Mouse (Mus musculus): ENCODE results near the gene Rrp9. TPM values are rescaled to one million over a fixed set of nuclear protein-coding genes. Genes with fewer than 3 reads are reported as not detected.
A peak's percentile ranks its signal among the peaks of the same experiment; 100 is the strongest.

Gene Rrp9
- total RNA-seq, 1 experiment, result 187 TPM

- TF ChIP-seq HCFC1 (IDR thresholded peaks at IDR 0.05; ENCODE audit: borderline replicate concordance, insufficient read depth, low read length) (no peak), MAFK (IDR thresholded peaks at IDR 0.05; ENCODE audit: insufficient read depth, low read depth, low read length) (no peak), ZNF384 (IDR thresholded peaks at IDR 0.05; ENCODE audit: low read depth, low read length) (no peak), ZC3H11A (IDR thresholded peaks at IDR 0.05; ENCODE audit: borderline replicate concordance, low read depth, low read length) (no peak), CHD2 (IDR thresholded peaks at IDR 0.05; ENCODE audit: low read depth, low read length) (no peak)
- H3K4me1 ChIP-seq (ENCODE audit: control insufficient read depth in 2 of 2, insufficient read depth in 2 of 2, low read length in 2 of 2, poor library complexity in 1 of 2), result peaks cover 3 to 23% of the 10 kb centered on the region in 2 experiments; a peak in 2 of 4 replicates
- H3K27ac ChIP-seq (ENCODE audit: insufficient read depth, low read depth, low read length, poor library complexity, severe bottlenecking), result no peak overlapping the region
- DNase-seq (ENCODE audit: low read depth, low spot score), result no peak
- in situ Hi-C loops (cut with MboI; ENCODE audit: low sequenced_read_pairs in 2 of 2, unreplicated experiment in 2 of 2), result no loop called here
- peaks cover 52% of the 10 kb centered on the region for H3K36me3 ChIP-seq (ENCODE audit: control insufficient read depth, insufficient read depth, low read length, poor library complexity, severe bottlenecking)
- H3K4me3 ChIP-seq (ENCODE audit: insufficient read depth in 1 of 2, low read depth in 1 of 2, low read length in 2 of 2, poor library complexity in 1 of 2, severe bottlenecking in 1 of 2), result no peak overlapping the region
- no peaks in the 10 kb centered on the region for H3K9me3 ChIP-seq (ENCODE audit: control insufficient read depth, insufficient read depth, low read depth, low read length)
- H3K9ac ChIP-seq (ENCODE audit: insufficient read depth, low read depth, low read length, poor library complexity, severe bottlenecking), result no peak overlapping the region
These were observed 4.8 kb downstream of the Rrp9 start for GRCm38 (mm10) chr9:106480541-106480940.

GRCm38 (mm10) chr9:106481075-106481474, 5.3 kb downstream of the Rrp9 start:
- Histone ChIP-seq H3K4me1 (ENCODE audit: control insufficient read depth in 2 of 2, insufficient read depth in 2 of 2, low read length in 2 of 2, poor library complexity in 1 of 2) (peaks cover 3 to 22% of the 10 kb centered on the region in 2 experiments; a peak in 2 of 4 replicates), H3K9ac (ENCODE audit: insufficient read depth, low read depth, low read length, poor library complexity, severe bottlenecking) (no peak overlapping the region), H3K27ac (ENCODE audit: insufficient read depth, low read depth, low read length, poor library complexity, severe bottlenecking) (no peak overlapping the region), H3K4me3 (ENCODE audit: insufficient read depth in 1 of 2, low read depth in 1 of 2, low read length in 2 of 2, poor library complexity in 1 of 2, severe bottlenecking in 1 of 2) (no peak overlapping the region), H3K36me3 (ENCODE audit: control insufficient read depth, insufficient read depth, low read length, poor library complexity, severe bottlenecking) (peaks cover 52% of the 10 kb centered on the region), H3K9me3 (ENCODE audit: control insufficient read depth, insufficient read depth, low read depth, low read length) (no peaks in the 10 kb centered on the region)
- no peak for DNase-seq (ENCODE audit: low read depth, low spot score)
- in situ Hi-C loops (cut with MboI; ENCODE audit: low sequenced_read_pairs in 2 of 2, unreplicated experiment in 2 of 2), result no loop called here
- TF ChIP-seq HCFC1 (IDR thresholded peaks at IDR 0.05; ENCODE audit: borderline replicate concordance, insufficient read depth, low read length) (no peak), MAFK (IDR thresholded peaks at IDR 0.05; ENCODE audit: insufficient read depth, low read depth, low read length) (no peak), ZNF384 (IDR thresholded peaks at IDR 0.05; ENCODE audit: low read depth, low read length) (no peak), CHD2 (IDR thresholded peaks at IDR 0.05; ENCODE audit: low read depth, low read length) (no peak), ZC3H11A (IDR thresholded peaks at IDR 0.05; ENCODE audit: borderline replicate concordance, low read depth, low read length) (no peak)

- in situ Hi-C loops (cut with MboI; ENCODE audit: low sequenced_read_pairs in 2 of 2, unreplicated experiment in 2 of 2), result no loop called here
- no peak for TF ChIP-seq HCFC1 (IDR thresholded peaks at IDR 0.05; ENCODE audit: borderline replicate concordance, insufficient read depth, low read length)
- TF ChIP-seq MAFK (IDR thresholded peaks at IDR 0.05; ENCODE audit: insufficient read depth, low read depth, low read length), result no peak
- TF ChIP-seq ZNF384 (IDR thresholded peaks at IDR 0.05; ENCODE audit: low read depth, low read length), result no peak
- no peak for TF ChIP-seq ZC3H11A (IDR thresholded peaks at IDR 0.05; ENCODE audit: borderline replicate concordance, low read depth, low read length)
- no peak for TF ChIP-seq CHD2 (IDR thresholded peaks at IDR 0.05; ENCODE audit: low read depth, low read length)
- no peaks in the 10 kb centered on the region for H3K9me3 ChIP-seq (ENCODE audit: control insufficient read depth, insufficient read depth, low read depth, low read length)
- no peak overlapping the region for H3K4me3 ChIP-seq (ENCODE audit: insufficient read depth in 1 of 2, low read depth in 1 of 2, low read length in 2 of 2, poor library complexity in 1 of 2, severe bottlenecking in 1 of 2)
- DNase-seq (ENCODE audit: low read depth, low spot score), result no peak
- H3K9ac ChIP-seq (ENCODE audit: insufficient read depth, low read depth, low read length, poor library complexity, severe bottlenecking), result no peak overlapping the region
- no peak overlapping the region for H3K27ac ChIP-seq (ENCODE audit: insufficient read depth, low read depth, low read length, poor library complexity, severe bottlenecking)
- peaks cover 52% of the 10 kb centered on the region for H3K36me3 ChIP-seq (ENCODE audit: control insufficient read depth, insufficient read depth, low read length, poor library complexity, severe bottlenecking)
- H3K4me1 ChIP-seq (ENCODE audit: control insufficient read depth in 2 of 2, insufficient read depth in 2 of 2, low read length in 2 of 2, poor library complexity in 1 of 2), result peaks cover 0 to 17% of the 10 kb centered on the region in 2 experiments; a peak in 2 of 4 replicates
These were observed 5.9 kb downstream of the Rrp9 start for GRCm38 (mm10) chr9:106481676-106482075.

DNA sequence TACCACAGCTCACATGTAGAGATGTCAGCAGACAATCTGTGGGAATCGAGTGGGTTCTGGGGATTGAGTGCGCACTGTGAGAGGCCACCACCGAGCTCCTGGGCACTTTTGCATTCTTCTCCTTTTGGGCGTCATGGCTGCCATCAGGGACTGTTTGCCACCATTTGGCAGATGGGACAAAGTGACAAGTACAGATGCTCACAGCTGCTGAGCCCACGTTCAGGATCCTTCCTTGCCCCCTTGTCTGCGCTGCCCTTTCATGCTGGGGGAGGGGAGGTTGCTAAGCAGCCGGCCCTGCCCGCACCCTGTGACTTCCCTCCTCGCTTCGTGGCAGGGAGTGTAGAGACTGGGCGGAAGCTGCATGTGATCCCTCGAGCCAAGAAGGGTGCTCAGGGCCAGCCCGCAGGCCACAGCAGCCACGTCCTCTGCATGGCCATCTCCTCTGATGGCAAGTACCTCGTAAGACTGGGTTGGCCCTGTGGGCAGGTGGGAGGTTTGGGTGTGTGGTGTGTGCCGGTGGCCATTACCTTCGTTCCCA, 6.9 kb downstream of the Rrp9 start:
- Histone ChIP-seq H3K36me3 (ENCODE audit: control insufficient read depth, insufficient read depth, low read length, poor library complexity, severe bottlenecking) (peaks cover 52% of the 10 kb centered on the region), H3K4me3 (ENCODE audit: insufficient read depth in 1 of 2, low read depth in 1 of 2, low read length in 2 of 2, poor library complexity in 1 of 2, severe bottlenecking in 1 of 2) (peak overlapping the region in 1 of 2 experiments; percentile 15; a peak in 1 of 4 replicates), H3K4me1 (ENCODE audit: control insufficient read depth in 2 of 2, insufficient read depth in 2 of 2, low read length in 2 of 2, poor library complexity in 1 of 2) (peaks cover 0 to 17% of the 10 kb centered on the region in 2 experiments; a peak in 2 of 4 replicates), H3K9ac (ENCODE audit: insufficient read depth, low read depth, low read length, poor library complexity, severe bottlenecking) (no peak overlapping the region), H3K9me3 (ENCODE audit: control insufficient read depth, insufficient read depth, low read depth, low read length) (no peaks in the 10 kb centered on the region), H3K27ac (ENCODE audit: insufficient read depth, low read depth, low read length, poor library complexity, severe bottlenecking) (no peak overlapping the region; the same call in 1 of the 2 replicates)
- TF ChIP-seq ZC3H11A (IDR thresholded peaks at IDR 0.05; ENCODE audit: borderline replicate concordance, low read depth, low read length) (no peak), HCFC1 (IDR thresholded peaks at IDR 0.05; ENCODE audit: borderline replicate concordance, insufficient read depth, low read length) (no peak), MAFK (IDR thresholded peaks at IDR 0.05; ENCODE audit: insufficient read depth, low read depth, low read length) (no peak), ZNF384 (IDR thresholded peaks at IDR 0.05; ENCODE audit: low read depth, low read length) (no peak), CHD2 (IDR thresholded peaks at IDR 0.05; ENCODE audit: low read depth, low read length) (no peak)
- in situ Hi-C loops (cut with MboI; ENCODE audit: low sequenced_read_pairs in 2 of 2, unreplicated experiment in 2 of 2), result no loop called here
- DNase-seq (ENCODE audit: low read depth, low spot score), result no peak

Data from ES-E14 (cell line).